Mouse (Mus musculus): Measurements from ENCODE around the gene Cldn14. TPM values are rescaled to one million over a fixed set of nuclear protein-coding genes. Genes with fewer than 3 reads are reported as not detected.

Cldn14 gene
- total and polyA plus RNA-seq, 3 experiments = not detected

GRCm38 (mm10) chr16:93903027-93903426 lies 105.6 kb downstream of the Cldn14 start:
- Histone ChIP-seq H3K27ac (ENCODE audit: control insufficient read depth, low read depth, low read length) (no peak overlapping the region), H3K79me2 (ENCODE audit: control insufficient read depth, insufficient read depth, low read length, poor library complexity) (no peaks in the 10 kb centered on the region; the same call in 1 of the 2 replicates), H3K9ac (ENCODE audit: control insufficient read depth, low read depth, low read length, poor library complexity, severe bottlenecking) (no peak overlapping the region), H3K36me3 (ENCODE audit: control insufficient read depth in 1 of 2, insufficient read depth in 2 of 2, low read length in 2 of 2) (peaks cover 0 to 2% of the 10 kb centered on the region in 2 experiments; a peak in 1 of 4 replicates), H3K4me1 (ENCODE audit: control insufficient read depth in 1 of 2, insufficient read depth in 2 of 2, low read length in 2 of 2) (no peaks in the 10 kb centered on the region), H3K9me3 (replicated peaks; ENCODE audit: insufficient read depth, low read length) (no peaks in the 10 kb centered on the region), H3K27me3 (ENCODE audit: control insufficient read depth in 1 of 2, insufficient read depth in 2 of 2, low read length in 2 of 2) (no peaks in the 10 kb centered on the region), H3K4me3 (ENCODE audit: control insufficient read depth in 1 of 2, insufficient read depth in 1 of 2, low read depth in 2 of 2, low read length in 2 of 2) (no peak overlapping the region)
- DNase-seq (ENCODE audit: low read depth, low spot score) = peak; percentile 44
- TF ChIP-seq NRF1 (IDR thresholded peaks at IDR 0.05; ENCODE audit: insufficient read depth, low read depth, low read length, poor library complexity, severe bottlenecking) (no peak), TAL1 (IDR thresholded peaks at IDR 0.05; ENCODE audit: low read length) (no peak), EP300 (IDR thresholded peaks at IDR 0.05; ENCODE audit: low read depth in 1 of 2, low read length in 2 of 2) (no peak), TBP (IDR thresholded peaks at IDR 0.05; ENCODE audit: low read depth, low read length) (no peak), HCFC1 (IDR thresholded peaks at IDR 0.05; ENCODE audit: low read depth, low read length) (no peak), SIN3A (IDR thresholded peaks at IDR 0.05; ENCODE audit: low read length) (no peak), ETS1 (IDR thresholded peaks at IDR 0.05; ENCODE audit: low read depth, low read length) (no peak), BHLHE40 (IDR thresholded peaks at IDR 0.05; ENCODE audit: borderline replicate concordance, low read depth, low read length) (no peak), ZNF384 (IDR thresholded peaks at IDR 0.05; ENCODE audit: low read depth, low read length) (no peak), SMC3 (IDR thresholded peaks at IDR 0.05; ENCODE audit: low read depth, low read length) (peak; percentile 58), MAZ (IDR thresholded peaks at IDR 0.05; ENCODE audit: low read depth, low read length) (no peak), MYC (IDR thresholded peaks at IDR 0.05; ENCODE audit: low read depth, low read length) (no peak), TCF12 (IDR thresholded peaks at IDR 0.05; ENCODE audit: low read depth, low read length) (no peak), CTCF (IDR thresholded peaks at IDR 0.05 in 2 of 3, conservative IDR thresholded peaks at IDR 0.05 in 1 of 3; ENCODE audit: control insufficient read depth in 1 of 3, insufficient read depth in 1 of 3, low read depth in 2 of 3, low read length in 3 of 3, poor library complexity in 1 of 3, severe bottlenecking in 1 of 3) (peak; percentile 24 to 70 (median 64); a peak in 4 of 6 replicates), POLR2AphosphoS2 (IDR thresholded peaks at IDR 0.05; ENCODE audit: low read length) (no peak), USF1 (IDR thresholded peaks at IDR 0.05; ENCODE audit: low read depth, low read length) (no peak), ELF1 (IDR thresholded peaks at IDR 0.05; ENCODE audit: low read depth, low read length) (no peak), MYB (IDR thresholded peaks at IDR 0.05; ENCODE audit: low read depth, low read length) (no peak), MAFK (IDR thresholded peaks at IDR 0.05; ENCODE audit: borderline replicate concordance, low read depth, low read length) (no peak), E2F4 (IDR thresholded peaks at IDR 0.05; ENCODE audit: borderline replicate concordance, low read depth, low read length) (no peak), ZMIZ1 (IDR thresholded peaks at IDR 0.05; ENCODE audit: low read depth, low read length) (no peak), ZC3H11A (IDR thresholded peaks at IDR 0.05; ENCODE audit: low read depth, low read length) (0 out of 2 replicates have a peak, but pooled peaks have one; percentile 5), JUND (IDR thresholded peaks at IDR 0.05; ENCODE audit: low read depth, low read length) (no peak), KAT2A (conservative IDR thresholded peaks at IDR 0.05; ENCODE audit: low read depth, low read length) (no peak), CHD1 (IDR thresholded peaks at IDR 0.05; ENCODE audit: low read depth, low read length) (no peak), POLR2A (IDR thresholded peaks at IDR 0.05; ENCODE audit: control insufficient read depth in 1 of 2, insufficient read depth in 1 of 2, low read depth in 1 of 2, low read length in 2 of 2, poor library complexity in 1 of 2) (no peak), RCOR1 (IDR thresholded peaks at IDR 0.05; ENCODE audit: low read depth, low read length) (no peak), ZKSCAN1 (IDR thresholded peaks at IDR 0.05; ENCODE audit: low read depth, low read length) (no peak), RAD21 (IDR thresholded peaks at IDR 0.05; ENCODE audit: low read depth, low read length) (peak; percentile 45), NELFE (IDR thresholded peaks at IDR 0.05; ENCODE audit: low read depth, low read length) (no peak), UBTF (IDR thresholded peaks at IDR 0.05; ENCODE audit: borderline replicate concordance, insufficient read depth, low read depth, low read length) (no peak), GATA1 (IDR thresholded peaks at IDR 0.05; ENCODE audit: low read depth, low read length) (no peak), MAX (IDR thresholded peaks at IDR 0.05; ENCODE audit: low read length) (no peak)

All from MEL (cell line).